10 mouse cellular contexts compared by ENCODE assay signal in genomic region chr9:114948395-114948794, GRCm38 (mm10). TPM values are rescaled to one million over a fixed set of nuclear protein-coding genes. Genes with fewer than 3 reads are reported as not detected.
A peak's percentile ranks its signal among the peaks of the same experiment; 100 is the strongest.
DNase-seq lines count a peak whose midpoint lies in the region; ATAC-seq lines count a peak whose summit lies in the region.
"Had no signal": no experiment of that assay in that cellular context is flagged by ENCODE, and none has a peak within 500 bp of the region (broad histone marks: within the 10 kb centered on the region; RNA-seq: fewer than 3 reads in every experiment).

No protein-coding gene starts in this region.

- peak; percentile 60; the same call in 1 of the 2 replicates for ATAC-seq in heart, embryonic 14.5 days (ENCODE audit: insufficient number of reproducible peaks, insufficient read depth, low FRiP score, low read depth)
- no peak for ATAC-seq in forebrain, embryonic 11.5 days (replicated peaks; ENCODE audit: low FRiP score)

- no peak overlapping the region for H3K4me2 ChIP-seq in heart, embryonic 14.5 days (ENCODE audit: low read length)
- H3K4me2 ChIP-seq in forebrain, embryonic 11.5 days (ENCODE audit: low read depth, low read length, severe bottlenecking): no peak overlapping the region
- H3K4me2 ChIP-seq: midbrain, embryonic 12.5 days had no signal

- peak overlapping the region; percentile 44 to 55 for H3K27ac ChIP-seq in heart, embryonic 14.5 days (replicated peaks in 1 of 2; ENCODE audit: control insufficient read depth in 1 of 2, insufficient read depth in 1 of 2, low read depth in 2 of 2, low read length in 2 of 2)
- H3K27ac ChIP-seq in forebrain, embryonic 11.5 days (ENCODE audit: low read depth, low read length): no peak overlapping the region
- H3K27ac ChIP-seq: midbrain, embryonic 12.5 days had no signal

- WGBS in heart, embryonic 14.5 days: 47% methylated on average over 5 of the region's 5 CpGs
- WGBS in forebrain, embryonic 11.5 days: 72% methylated on average over 5 of the region's 5 CpGs

- H3K27me3 ChIP-seq in heart, embryonic 14.5 days (ENCODE audit: control insufficient read depth, insufficient read depth, low read length): no peaks in the 10 kb centered on the region
- no peaks in the 10 kb centered on the region for H3K27me3 ChIP-seq in forebrain, embryonic 11.5 days (ENCODE audit: control insufficient read depth, insufficient read depth, low read length)
- H3K27me3 ChIP-seq: midbrain, embryonic 12.5 days had no signal

- H3K4me3 ChIP-seq in heart, embryonic 14.5 days (ENCODE audit: control insufficient read depth in 1 of 2, insufficient read depth in 1 of 2, low read depth in 1 of 2, low read length in 2 of 2): no peak overlapping the region
- no peak overlapping the region for H3K4me3 ChIP-seq in forebrain, embryonic 11.5 days (ENCODE audit: low read depth, low read length)
- H3K4me3 ChIP-seq: midbrain, embryonic 12.5 days had no signal

- no peak overlapping the region for H3K9ac ChIP-seq in heart, embryonic 14.5 days (ENCODE audit: low read length)
- H3K9ac ChIP-seq in forebrain, embryonic 11.5 days (ENCODE audit: low read length): no peak overlapping the region
- H3K9ac ChIP-seq: midbrain, embryonic 12.5 days had no signal

- peaks cover 11 to 12% of the 10 kb centered on the region in 2 experiments for H3K4me1 ChIP-seq in heart, embryonic 14.5 days (ENCODE audit: control insufficient read depth in 2 of 2, insufficient read depth in 2 of 2, low read length in 2 of 2)
- H3K4me1 ChIP-seq in forebrain, embryonic 11.5 days (replicated peaks; ENCODE audit: control insufficient read depth, insufficient read depth, low read length): no peaks in the 10 kb centered on the region
- H3K4me1 ChIP-seq: midbrain, embryonic 12.5 days had no signal

- peak; percentile 10 for DNase-seq in gastrocnemius, adult 18-20 months (ENCODE audit: low spot score)
- no peak for DNase-seq in gastrocnemius, postnatal 14 days
- peak; percentile 32 for DNase-seq in adrenal gland, postnatal 10 days
- DNase-seq in lung, postnatal 36 days: peak; percentile 39
- DNase-seq in cerebellum, adult 18-20 months: no peak
- DNase-seq in forebrain, embryonic 11.5 days (ENCODE audit: low spot score): no peak
- DNase-seq in layer of hippocampus, postnatal 14 days (ENCODE audit: low spot score in 2 of 2): no peak
- DNase-seq: right cerebral cortex, postnatal 14 days had no signal

- H3K36me3 ChIP-seq in heart, embryonic 14.5 days (ENCODE audit: control insufficient read depth, insufficient read depth, low read length): no peaks in the 10 kb centered on the region
- H3K36me3 ChIP-seq in forebrain, embryonic 11.5 days (ENCODE audit: control insufficient read depth, insufficient read depth, low read length): no peaks in the 10 kb centered on the region
- H3K36me3 ChIP-seq: midbrain, embryonic 12.5 days had no signal

- intact Hi-C loops in gastrocnemius, postnatal 14 days (cut with DNase I; ENCODE audit: low total_unique reads): no loop called here

- no peaks in the 10 kb centered on the region for H3K9me3 ChIP-seq in heart, embryonic 14.5 days (ENCODE audit: control insufficient read depth, low read length)
- H3K9me3 ChIP-seq in forebrain, embryonic 11.5 days (ENCODE audit: control insufficient read depth, low read length): no peaks in the 10 kb centered on the region
- H3K9me3 ChIP-seq: midbrain, embryonic 12.5 days had no signal

RNA-seq across cellular contexts. Expression of gene Gpd1l, which starts 14.6 kb away (rescaled TPM):
- 10 to 100 TPM; 19.0 to 19.2 TPM for total RNA-seq in gastrocnemius, adult 18-20 months (2021)
- total RNA-seq in gastrocnemius, postnatal 14 days (2021): 10 to 100 TPM; 17.2 to 20.8 TPM
- 10 to 100 TPM; 25.1 to 30.8 TPM for total RNA-seq in adrenal gland, postnatal 10 days (2021)
- 13.9 and 14.6 TPM in 2 replicates for polyA plus RNA-seq in heart, embryonic 14.5 days (2014; fragmentation: Nextera tagmentation; extraction: Ambion mirVana)
- 11.2 and 12.3 TPM in 2 replicates for polyA plus RNA-seq in forebrain, embryonic 11.5 days (2014; fragmentation: Nextera tagmentation; extraction: Ambion mirVana)
- 10 to 100 TPM; 76.8 to 81.1 TPM for total RNA-seq in layer of hippocampus, postnatal 14 days (2021)

RNA-seq across cellular contexts. Expression of gene Osbpl10, which starts 30.0 kb away (rescaled TPM):
- 1 to 10 TPM; 3.1 to 4.1 TPM for total RNA-seq in gastrocnemius, adult 18-20 months (2021)
- 1 to 10 TPM; 5.9 to 6.7 TPM for total RNA-seq in gastrocnemius, postnatal 14 days (2021)
- total RNA-seq in adrenal gland, postnatal 10 days (2021): 1 to 10 TPM; 8.1 to 8.5 TPM
- polyA plus RNA-seq in heart, embryonic 14.5 days (2014; fragmentation: Nextera tagmentation; extraction: Ambion mirVana): 0.96 and 2.2 TPM in 2 replicates
- 1.0 and 1.6 TPM in 2 replicates for polyA plus RNA-seq in forebrain, embryonic 11.5 days (2014; fragmentation: Nextera tagmentation; extraction: Ambion mirVana)
- total RNA-seq in layer of hippocampus, postnatal 14 days (2021): 10 to 100 TPM; 17.1 to 19.7 TPM

RNA-seq across cellular contexts. Expression of gene Rps27rt, which starts 34.1 kb away (rescaled TPM):
- 10 to 100 TPM; 16.1 to 23.6 TPM for total RNA-seq in gastrocnemius, adult 18-20 months (2021)
- total RNA-seq in gastrocnemius, postnatal 14 days (2021): 10 to 100 TPM; 11.8 to 14.8 TPM
- total RNA-seq in adrenal gland, postnatal 10 days (2021): 10 to 100 TPM; 43.0 to 65.9 TPM
- polyA plus RNA-seq in heart, embryonic 14.5 days (2014; fragmentation: Nextera tagmentation; extraction: Ambion mirVana): 308 and 312 TPM in 2 replicates
- polyA plus RNA-seq in forebrain, embryonic 11.5 days (2014; fragmentation: Nextera tagmentation; extraction: Ambion mirVana): 318 and 355 TPM in 2 replicates
- total RNA-seq in layer of hippocampus, postnatal 14 days (2021): 10 to 100 TPM; 19.4 to 27.4 TPM

Comparison
In these comparisons a context has a peak if more than half of its experiments do, and no peak if none do; other contexts are left out.
1. DNase-seq: peak in gastrocnemius, adult 18-20 months (single experiment), adrenal gland, postnatal 10 days (single experiment) and lung, postnatal 36 days (single experiment); none in gastrocnemius, postnatal 14 days (single experiment), cerebellum, adult 18-20 months (0 of 2), forebrain, embryonic 11.5 days (single experiment) and layer of hippocampus, postnatal 14 days (0 of 2).